Mouse (Mus musculus) thymus, adult 2 months (tissue): ENCODE measurements at regions not wholly inside any gene's neighbourhood (a gene's known extent, or its start where the extent isn't known, plus 50 kb on each side); places are given as distances from the start of the nearest gene placed in this dataset.

Source experiments
- CTCF ChIP-seq: fragments of 200-500 bp; IDR thresholded peaks from 2 replicates; pipeline ENCODE4 v1.5.1; 2012; ENCODE audit warnings: mild to moderate bottlenecking, control low read depth, low read length, moderate library complexity, borderline replicate concordance; ENCODE audit not compliant: control insufficient read depth, poor library complexity, insufficient read depth; ENCODE audit errors: extremely low read depth
- POLR2A ChIP-seq: fragments of 200-500 bp; IDR thresholded peaks from 2 replicates; pipeline ENCODE4 v1.6.1; 2012; ENCODE audit warnings: mild to moderate bottlenecking, low read length, control low read depth, moderate library complexity; ENCODE audit not compliant: control insufficient read depth, poor library complexity, insufficient read depth; ENCODE audit errors: extremely low read depth

DNA sequence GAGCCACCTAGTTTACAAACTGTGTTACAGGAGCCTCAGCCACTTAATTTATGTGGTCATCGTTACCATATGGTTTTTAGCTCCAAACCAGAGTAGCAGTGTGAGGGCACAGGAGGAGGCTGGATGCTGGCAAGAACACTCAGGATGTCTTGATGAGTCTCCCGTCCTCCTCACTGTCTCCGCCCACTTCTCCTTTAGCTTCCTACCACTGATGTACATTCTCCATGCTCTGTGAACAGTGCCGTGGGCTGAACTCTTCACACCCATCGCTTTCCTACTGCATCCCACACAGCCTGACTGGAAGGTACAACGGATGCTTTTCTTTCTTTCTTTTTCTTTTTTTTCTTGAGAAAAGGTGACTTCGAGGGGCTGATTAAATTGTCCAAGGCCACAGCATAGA, 122.5 kb upstream of the Igfbp7 start:
- no peak for TF ChIP-seq POLR2A
- no peak for TF ChIP-seq CTCF
